Mouse (Mus musculus) forebrain, embryonic 11.5 days (tissue): Measurements from ENCODE around the gene Glis1. TPM values are rescaled to one million over a fixed set of nuclear protein-coding genes. Genes with fewer than 3 reads are reported as not detected.

Experiments
- ATAC-seq: fragments of 200-750 bp; cut with Nextera tagmentation; replicated peaks from 2 replicates; pipeline ENCODE4 v1.8.0; 2017; ENCODE audit warnings: moderate TSS enrichment; ENCODE audit not compliant: low FRiP score
- DNase-seq: peaks from one replicate; pipeline ENCODE4 v3.0.0-alpha.2; 2017; ENCODE audit warnings: low spot score
- H3K27ac ChIP-seq: fragments of 300-500 bp; sonication (generic); 2 replicates; pipeline ENCODE4 v1.5.1; 2014; ENCODE audit warnings: low read depth, low read length
- H3K27me3 ChIP-seq: fragments of 300-500 bp; sonication (generic); 2 replicates; pipeline ENCODE4 v1.6.1; 2014; ENCODE audit warnings: mild to moderate bottlenecking, low read length, mixed read lengths; ENCODE audit not compliant: control insufficient read depth, insufficient read depth
- H3K36me3 ChIP-seq: fragments of 300-500 bp; sonication (generic); 2 replicates; pipeline ENCODE4 v1.6.1; 2014; ENCODE audit warnings: mild to moderate bottlenecking, low read length, moderate library complexity, mixed read lengths; ENCODE audit not compliant: control insufficient read depth, insufficient read depth
- H3K4me1 ChIP-seq: fragments of 300-500 bp; sonication (generic); replicated peaks from 2 replicates; pipeline ENCODE4 v1.6.1; 2014; ENCODE audit warnings: low read length, mixed read lengths; ENCODE audit not compliant: control insufficient read depth, insufficient read depth
- H3K4me2 ChIP-seq: fragments of 300-500 bp; sonication (generic); 2 replicates; pipeline ENCODE4 v1.6.1; 2014; ENCODE audit warnings: low read depth, mild to moderate bottlenecking, low read length, moderate library complexity, mixed read lengths; ENCODE audit not compliant: severe bottlenecking
- H3K4me3 ChIP-seq: fragments of 300-500 bp; sonication (generic); 2 replicates; pipeline ENCODE4 v1.5.1; 2014; ENCODE audit warnings: low read depth, low read length
- H3K9ac ChIP-seq: fragments of 300-500 bp; sonication (generic); 2 replicates; pipeline ENCODE4 v1.6.1; 2014; ENCODE audit warnings: low read length
- H3K9me3 ChIP-seq: fragments of 300-500 bp; sonication (generic); 2 replicates; pipeline ENCODE4 v1.6.1; 2016; ENCODE audit warnings: low read length, mixed read lengths; ENCODE audit not compliant: control insufficient read depth
- WGBS: fragments of 180-500 bp; shearing (Covaris S2); extraction: QIAGEN DNeasy Blood & Tissue Kit; methylation state at CpG from one replicate; pipeline ENCODE4 v1.1.7; 2014; 5-methylcytosine and 5-hydroxymethylcytosine counted together
- polyA plus RNA-seq: library from polyadenylated mRNA; unstranded; fragments of >200 nt; fragmentation: Nextera tagmentation; extraction: Ambion mirVana; gene quantifications from 2 replicates; pipeline ENCODE4 v1.2.1, GENCODE M21; 2014

Glis1 gene
- polyA plus RNA-seq, 1 experiment from 2014 or later, result 5.5 TPM

GRCm38 (mm10) chr4:107668514-107668913 lies 234.1 kb downstream of the Glis1 start:
- no peak for DNase-seq
- H3K4me3 ChIP-seq, result no peak overlapping the region
- 87% methylated on average over 2 of the region's 2 CpGs for WGBS
- no peak overlapping the region for H3K4me2 ChIP-seq
- no peak for ATAC-seq
- H3K36me3 ChIP-seq, result no peaks in the 10 kb centered on the region
- H3K27ac ChIP-seq, result no peak overlapping the region
- H3K4me1 ChIP-seq, result no peaks in the 10 kb centered on the region
- H3K9me3 ChIP-seq, result no peaks in the 10 kb centered on the region
- no peak overlapping the region for H3K9ac ChIP-seq
- peaks cover 4% of the 10 kb centered on the region for H3K27me3 ChIP-seq

- peaks cover 2% of the 10 kb centered on the region; the same call in 1 of the 2 replicates for H3K4me1 ChIP-seq
- no peak for ATAC-seq
- no peaks in the 10 kb centered on the region for H3K9me3 ChIP-seq
- peaks cover 4% of the 10 kb centered on the region for H3K27me3 ChIP-seq
- DNase-seq, result no peak
- no peak overlapping the region for H3K4me2 ChIP-seq
- no peak overlapping the region for H3K9ac ChIP-seq
- H3K36me3 ChIP-seq, result no peaks in the 10 kb centered on the region
- 68% methylated on average over 5 of the region's 5 CpGs for WGBS
- H3K4me3 ChIP-seq, result no peak overlapping the region
- H3K27ac ChIP-seq, result no peak overlapping the region
Measured at GRCm38 (mm10) chr4:107670731-107671130, 236.3 kb downstream of the Glis1 start.

GRCm38 (mm10) chr4:107673638-107674321 lies 239.4 kb downstream of the Glis1 start:
- peaks cover 5% of the 10 kb centered on the region for H3K27me3 ChIP-seq
- H3K9ac ChIP-seq, result peak overlapping the region; percentile 43; the same call in 1 of the 2 replicates
- H3K4me1 ChIP-seq, result peaks cover 2% of the 10 kb centered on the region; the same call in 1 of the 2 replicates
- no peak overlapping the region; the same call in 1 of the 2 replicates for H3K4me3 ChIP-seq
- 16% methylated on average over 23 of the region's 23 CpGs for WGBS
- peak; percentile 93 for DNase-seq
- H3K36me3 ChIP-seq, result no peaks in the 10 kb centered on the region
- peak; percentile 90 for ATAC-seq
- H3K4me2 ChIP-seq, result peak overlapping the region; percentile 39
- peak overlapping the region; percentile 32; the same call in 1 of the 2 replicates for H3K27ac ChIP-seq
- H3K9me3 ChIP-seq, result no peaks in the 10 kb centered on the region

DNA sequence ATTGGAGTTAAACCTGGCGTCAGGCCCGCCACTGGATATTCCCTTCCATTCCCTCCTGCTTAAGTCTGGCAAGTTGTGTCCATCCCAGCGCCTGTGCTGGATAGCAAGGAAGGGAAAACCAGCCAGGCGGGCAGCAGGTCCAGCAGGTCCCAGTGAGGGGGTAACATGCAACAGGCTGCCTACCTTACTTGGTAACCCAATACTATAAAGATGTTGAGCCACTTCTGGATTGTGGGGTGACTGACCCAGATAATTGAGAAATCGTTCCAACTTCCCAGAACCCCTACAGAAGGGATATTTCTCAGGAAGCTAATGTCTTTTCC lies 239.9 kb downstream of the Glis1 start:
- WGBS, result 31% methylated on average over 5 of the region's 5 CpGs
- no peaks in the 10 kb centered on the region for H3K9me3 ChIP-seq
- peak overlapping the region; percentile 39; the same call in 1 of the 2 replicates for H3K4me2 ChIP-seq
- no peak for DNase-seq
- no peak overlapping the region for H3K9ac ChIP-seq
- no peak overlapping the region for H3K27ac ChIP-seq
- peaks cover 2% of the 10 kb centered on the region; the same call in 1 of the 2 replicates for H3K4me1 ChIP-seq
- H3K4me3 ChIP-seq, result no peak overlapping the region
- H3K36me3 ChIP-seq, result no peaks in the 10 kb centered on the region
- H3K27me3 ChIP-seq, result peaks cover 6% of the 10 kb centered on the region
- ATAC-seq, result no peak; the same call in 1 of the 2 replicates

DNA sequence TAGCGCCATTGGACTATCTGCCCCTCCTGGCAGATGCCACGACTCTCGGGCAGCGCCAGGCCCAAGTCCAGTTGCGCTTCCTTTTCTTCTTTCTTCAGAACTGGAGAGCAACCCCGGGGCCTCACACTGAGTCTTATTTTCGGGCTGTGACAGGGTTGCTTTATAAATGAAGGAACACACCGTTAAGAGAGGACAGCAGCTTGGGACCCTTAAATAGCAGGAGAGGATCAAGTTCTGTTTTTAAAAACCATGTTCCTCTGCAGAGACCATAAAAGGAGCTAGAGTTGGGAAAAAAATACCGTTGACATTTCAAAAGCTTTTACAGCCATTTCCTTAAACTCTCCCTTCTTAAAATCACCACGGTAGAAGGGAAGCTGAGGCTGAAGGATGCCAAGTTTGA lies 241.3 kb downstream of the Glis1 start:
- no peaks in the 10 kb centered on the region for H3K36me3 ChIP-seq
- DNase-seq (no peak), ATAC-seq (no peak)
- H3K27ac ChIP-seq, result no peak overlapping the region
- peaks cover 8% of the 10 kb centered on the region; the same call in 1 of the 2 replicates for H3K4me1 ChIP-seq
- H3K4me3 ChIP-seq, result no peak overlapping the region
- peaks cover 6% of the 10 kb centered on the region for H3K27me3 ChIP-seq
- H3K4me2 ChIP-seq, result no peak overlapping the region
- no peaks in the 10 kb centered on the region for H3K9me3 ChIP-seq
- no peak overlapping the region for H3K9ac ChIP-seq
- 64% methylated on average over 10 of the region's 10 CpGs for WGBS

DNA sequence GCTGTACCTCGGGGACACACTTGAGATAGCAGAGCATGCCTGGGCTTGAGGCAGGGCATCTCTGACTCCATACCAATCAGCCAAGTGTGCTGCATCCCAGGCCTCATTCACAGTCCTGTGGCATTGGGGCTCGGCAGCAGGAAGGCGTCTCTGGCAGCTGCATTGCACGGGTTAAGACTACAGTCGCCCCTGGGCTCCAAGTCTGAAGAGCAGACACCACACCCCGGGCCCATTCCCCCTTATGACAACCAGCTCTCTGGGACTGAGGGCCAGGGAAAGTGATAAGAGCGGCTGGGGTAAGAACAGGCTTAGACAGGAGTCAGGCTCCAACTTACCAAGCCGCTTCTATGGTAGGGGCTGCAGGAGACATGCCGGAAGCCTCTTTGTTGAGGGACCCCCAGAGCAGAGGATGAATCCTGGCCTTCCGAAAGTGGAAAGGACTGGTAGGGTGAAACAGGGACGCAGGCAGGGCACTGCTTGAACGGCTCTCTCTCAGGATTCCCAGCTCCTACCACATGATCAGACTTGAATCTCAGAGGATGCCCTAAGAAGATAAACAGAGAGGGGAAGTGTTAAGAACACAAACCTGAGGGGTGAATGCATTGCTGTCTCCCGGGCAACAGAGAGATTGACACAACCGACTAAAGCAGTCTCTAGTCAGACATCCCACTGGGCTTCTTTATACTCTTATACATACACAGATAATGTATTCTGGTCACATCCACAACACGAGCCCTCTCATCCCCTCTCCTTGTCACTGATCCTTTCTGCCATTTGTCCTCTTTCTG lies 246.1 kb downstream of the Glis1 start:
- no peak for DNase-seq
- ATAC-seq, result peak; percentile 87
- H3K27me3 ChIP-seq, result peaks cover 2% of the 10 kb centered on the region; the same call in 1 of the 2 replicates

DNA sequence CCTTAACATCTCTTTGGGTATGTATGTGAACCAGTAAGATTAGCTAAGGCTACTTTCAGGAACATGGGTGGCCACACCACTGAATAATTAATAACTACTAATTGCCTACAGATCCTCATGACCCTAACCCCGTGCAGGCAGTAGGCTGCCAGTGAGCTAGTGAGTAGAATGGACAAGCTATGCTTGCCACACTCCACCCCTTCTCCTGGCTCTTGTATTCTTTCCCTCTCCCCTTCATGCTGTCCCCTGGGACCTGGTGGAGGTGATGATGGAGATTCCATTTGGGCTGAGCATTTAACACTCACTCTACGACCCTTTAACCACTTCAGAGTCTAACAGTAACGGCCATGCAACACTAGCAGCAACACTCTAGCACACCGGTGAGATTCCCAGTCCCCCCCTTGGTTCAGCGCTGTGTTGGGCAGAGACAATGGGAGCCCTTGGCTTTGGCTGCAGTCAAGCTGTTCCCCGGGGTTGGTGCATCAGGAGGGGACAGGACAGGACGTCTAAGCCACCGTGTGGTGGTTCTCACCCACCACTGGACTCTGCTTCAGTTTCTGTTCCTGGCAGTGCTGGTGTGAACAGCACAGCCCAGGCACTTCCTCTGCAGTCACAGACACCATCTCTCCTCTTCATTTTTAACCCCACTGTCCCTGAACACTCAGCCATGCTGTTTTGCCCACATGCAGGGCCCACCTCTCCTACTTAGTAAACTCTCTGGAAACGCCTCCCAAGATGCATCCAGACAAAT lies 246.9 kb downstream of the Glis1 start:
- Histone ChIP-seq H3K4me3 (no peak overlapping the region), H3K27ac (peak overlapping the region; percentile 1; the same call in 1 of the 2 replicates), H3K4me1 (peaks cover 16% of the 10 kb centered on the region), H3K4me2 (peak overlapping the region; percentile 1; the same call in 1 of the 2 replicates), H3K9ac (no peak overlapping the region), H3K9me3 (no peaks in the 10 kb centered on the region), H3K27me3 (peaks cover 2% of the 10 kb centered on the region; the same call in 1 of the 2 replicates), H3K36me3 (no peaks in the 10 kb centered on the region)
- WGBS, result 41% methylated on average over 9 of the region's 9 CpGs
- ATAC-seq, result peak; percentile 74
- no peak for DNase-seq

More for the DNA sequence above, 246.1 kb downstream of the Glis1 start:
- H3K27ac ChIP-seq, result peak overlapping the region; percentile 75
- no peaks in the 10 kb centered on the region for H3K36me3 ChIP-seq
- no peaks in the 10 kb centered on the region for H3K9me3 ChIP-seq
- 35% methylated on average over 15 of the region's 15 CpGs for WGBS
- peak overlapping the region; percentile 35; the same call in 1 of the 2 replicates for H3K9ac ChIP-seq
- H3K4me2 ChIP-seq, result peak overlapping the region; percentile 40; the same call in 1 of the 2 replicates
- H3K4me1 ChIP-seq, result peaks cover 16% of the 10 kb centered on the region
- no peak overlapping the region for H3K4me3 ChIP-seq
